Mouse (Mus musculus) limb, embryonic 12.5 days (tissue): ENCODE measurements around the gene 4930518I15Rik. TPM values are rescaled to one million over a fixed set of nuclear protein-coding genes. Genes with fewer than 3 reads are reported as not detected.
"Not testable (repeated sequence)": the region's sequence is repeated elsewhere in the genome, so short reads cannot be mapped to it uniquely, and the experiment has no call there.

Source experiments
- ATAC-seq: fragments of 200-750 bp; cut with Nextera tagmentation; 2 replicates; pipeline ENCODE4 v1.8.0; 2017; ENCODE audit warnings: low read depth, moderate TSS enrichment; ENCODE audit not compliant: insufficient number of reproducible peaks, insufficient read depth, low FRiP score, low TSS enrichment
- H3K27ac ChIP-seq: fragments of 300-500 bp; sonication (generic); 2 replicates; pipeline ENCODE4 v1.5.1; 2016; ENCODE audit warnings: mild to moderate bottlenecking, moderate library complexity
- H3K27me3 ChIP-seq: fragments of 300-500 bp; sonication (generic); 2 replicates; pipeline ENCODE4 v1.6.1; 2016; ENCODE audit warnings: mild to moderate bottlenecking, moderate library complexity
- H3K36me3 ChIP-seq: fragments of 300-500 bp; sonication (generic); 2 replicates; pipeline ENCODE4 v1.6.1; 2016; ENCODE audit warnings: mild to moderate bottlenecking, moderate library complexity
- H3K4me1 ChIP-seq: fragments of 300-500 bp; sonication (generic); replicated peaks from 2 replicates; pipeline ENCODE4 v1.6.1; 2016
- H3K4me2 ChIP-seq: fragments of 300-500 bp; sonication (generic); 2 replicates; pipeline ENCODE4 v1.6.1; 2016; ENCODE audit warnings: mild to moderate bottlenecking, moderate library complexity
- H3K4me3 ChIP-seq: fragments of 300-500 bp; sonication (generic); replicated peaks from 2 replicates; pipeline ENCODE4 v1.5.1; 2016; ENCODE audit warnings: mild to moderate bottlenecking
- H3K9ac ChIP-seq: fragments of 300-500 bp; sonication (generic); replicated peaks from 2 replicates; pipeline ENCODE4 v1.6.1; 2016; ENCODE audit warnings: mild to moderate bottlenecking, moderate library complexity
- H3K9me3 ChIP-seq: fragments of 300-500 bp; sonication (generic); 2 replicates; pipeline ENCODE4 v1.6.1; 2016; ENCODE audit warnings: mild to moderate bottlenecking, moderate library complexity
- WGBS: fragments of 180-500 bp; shearing (Covaris S2); methylation state at CpG from one replicate; pipeline ENCODE4 v1.1.7; 2016; 5-methylcytosine and 5-hydroxymethylcytosine counted together
- polyA plus RNA-seq: library from polyadenylated mRNA; unstranded; fragments of >200 nt; fragmentation: Nextera tagmentation; extraction: Ambion mirVana; gene quantifications from 2 replicates; pipeline ENCODE4 v1.2.1, GENCODE M21; 2016

4930518I15Rik gene
- polyA plus RNA-seq, 1 experiment from 2014 or later: 12.5 TPM

DNA sequence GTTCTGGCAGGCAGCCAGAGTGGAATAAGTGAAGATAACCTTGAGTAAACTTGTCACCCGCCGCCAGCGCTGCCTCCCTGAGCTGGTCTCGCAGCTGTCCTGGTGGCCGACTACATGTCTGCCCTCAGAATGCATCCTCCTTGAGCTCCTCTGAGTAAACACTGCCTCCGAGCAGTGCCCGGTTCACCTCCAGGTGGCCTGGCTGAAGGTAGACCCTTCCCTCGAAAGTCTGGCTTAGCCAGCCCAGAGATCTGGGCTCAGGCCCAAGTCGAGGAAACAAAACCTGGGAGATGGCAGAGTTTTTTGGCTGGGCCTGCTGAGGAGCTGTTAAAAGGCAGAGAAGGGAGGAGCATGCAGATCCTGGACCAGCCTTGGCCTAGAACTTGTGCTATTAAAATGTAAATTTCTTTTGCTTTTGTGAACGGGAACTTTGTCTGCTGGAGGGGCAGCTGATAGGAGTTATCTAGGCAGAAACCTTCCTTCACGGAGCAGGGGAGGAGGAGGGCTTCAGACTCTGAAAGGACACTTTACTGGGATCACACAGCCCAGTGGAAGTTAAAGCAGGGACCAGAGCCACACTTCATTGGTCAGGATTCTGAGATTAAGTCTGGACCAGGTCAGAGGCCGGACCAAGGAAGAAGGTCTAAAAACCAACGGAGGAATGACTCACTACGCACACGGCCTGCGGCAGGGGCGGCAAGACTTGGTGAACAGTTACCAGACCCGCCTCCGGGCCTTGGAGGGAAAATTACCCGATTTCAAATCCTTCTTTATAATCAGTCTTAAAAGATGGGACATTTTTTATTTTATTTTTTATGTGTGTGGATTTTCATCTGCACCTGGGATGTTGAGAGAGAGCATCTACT is 15.7 kb downstream of the 4930518I15Rik start:
- Histone ChIP-seq H3K9ac (peak overlapping the region; percentile 95), H3K36me3 (peaks cover 36% of the 10 kb centered on the region), H3K4me1 (peaks cover 62% of the 10 kb centered on the region), H3K27me3 (no peaks in the 10 kb centered on the region), H3K27ac (peak overlapping the region; percentile 97), H3K4me3 (peak overlapping the region; percentile 88), H3K9me3 (no peaks in the 10 kb centered on the region), H3K4me2 (peak overlapping the region; percentile 92)
- no peak for ATAC-seq
- WGBS: 2% methylated on average over 20 of the region's 20 CpGs

GRCm38 (mm10) chr2:156841028-156841840 is 16.5 kb downstream of the 4930518I15Rik start:
- Histone ChIP-seq H3K27me3 (no peaks in the 10 kb centered on the region), H3K9ac (peak overlapping the region; percentile 95), H3K4me3 (peak overlapping the region; percentile 88), H3K4me2 (peak overlapping the region; percentile 92), H3K9me3 (no peaks in the 10 kb centered on the region), H3K27ac (peak overlapping the region; percentile 97), H3K4me1 (peaks cover 59% of the 10 kb centered on the region), H3K36me3 (peaks cover 36% of the 10 kb centered on the region)
- ATAC-seq: peak; percentile 13; the same call in 1 of the 2 replicates
- under 1% methylated on average over 42 of the region's 42 CpGs for WGBS

DNA sequence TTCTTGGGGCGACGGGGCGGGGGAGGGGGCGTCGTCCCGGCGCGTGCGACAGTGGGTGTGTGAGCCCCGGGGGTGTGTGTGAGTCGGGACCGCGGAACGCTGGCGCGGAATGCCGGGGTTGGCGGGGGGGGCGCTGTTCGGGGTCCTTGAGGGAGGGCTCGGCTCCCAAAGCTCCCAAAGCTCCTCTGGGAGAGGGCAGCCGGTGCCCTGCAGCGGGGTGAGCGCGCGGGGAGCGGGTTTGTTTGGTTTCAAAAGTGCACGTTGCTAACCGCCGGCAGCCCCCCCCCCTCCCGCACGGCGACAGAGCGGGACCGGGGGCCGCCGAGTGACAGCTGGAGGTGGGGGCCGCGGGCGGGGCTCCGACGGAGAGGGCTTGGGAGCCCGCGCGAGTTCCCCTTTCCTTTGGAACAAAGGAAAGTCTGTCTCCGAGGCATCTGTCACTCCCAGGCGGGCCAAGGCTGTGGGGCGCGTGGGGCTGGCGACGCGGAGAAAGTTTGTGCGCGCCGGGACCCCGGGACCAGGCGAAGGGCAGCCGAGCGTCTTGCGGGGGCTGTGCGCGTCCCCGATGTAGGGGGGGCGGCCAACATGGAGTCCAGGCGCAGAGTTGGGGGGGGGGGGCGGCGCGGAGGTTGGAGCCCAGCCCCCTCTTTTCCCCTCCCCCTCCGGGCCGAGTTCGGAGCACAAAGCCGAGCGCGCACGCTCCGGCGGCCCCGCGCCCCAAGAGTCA is 17.3 kb downstream of the 4930518I15Rik start:
- H3K27me3 ChIP-seq: no peaks in the 10 kb centered on the region
- H3K9me3 ChIP-seq: no peaks in the 10 kb centered on the region
- peak overlapping the region; percentile 95 for H3K9ac ChIP-seq
- H3K4me3 ChIP-seq: peak overlapping the region; percentile 88
- H3K27ac ChIP-seq: peak overlapping the region; percentile 97
- under 1% methylated on average over 70 of the region's 79 CpGs for WGBS
- H3K36me3 ChIP-seq: peaks cover 36% of the 10 kb centered on the region
- H3K4me2 ChIP-seq: peak overlapping the region; percentile 92
- peak; percentile 19 for ATAC-seq
- H3K4me1 ChIP-seq: peaks cover 54% of the 10 kb centered on the region

GRCm38 (mm10) chr2:156839319-156840191 is 18.2 kb downstream of the 4930518I15Rik start, which contains the start of gene Tgif2:
Gene Tgif2, plus strand, starts transcription at chr2:156840007.
- Histone ChIP-seq H3K4me2 (peak within 1 kb of the TSS; percentile 92), H3K4me1 (peaks cover 45% of the 10 kb centered on the region), H3K27me3 (no peaks in the 10 kb centered on the region), H3K36me3 (peaks cover 36% of the 10 kb centered on the region), H3K4me3 (peak within 1 kb of the TSS; percentile 88), H3K27ac (peak within 1 kb of the TSS; percentile 97), H3K9ac (peak within 1 kb of the TSS; percentile 95), H3K9me3 (no peaks in the 10 kb centered on the region)
- under 1% methylated on average over 60 of the region's 61 CpGs for WGBS
- ATAC-seq: peak; percentile 87

GRCm38 (mm10) chr2:156838839-156839238 is 18.9 kb downstream of the 4930518I15Rik start:
- Histone ChIP-seq H3K4me2 (peak overlapping the region; percentile 92), H3K27me3 (no peaks in the 10 kb centered on the region), H3K9ac (peak overlapping the region; percentile 95; the same call in 1 of the 2 replicates), H3K9me3 (no peaks in the 10 kb centered on the region), H3K27ac (peak overlapping the region; percentile 97; the same call in 1 of the 2 replicates), H3K36me3 (peaks cover 37% of the 10 kb centered on the region), H3K4me1 (peaks cover 38% of the 10 kb centered on the region), H3K4me3 (peak overlapping the region; percentile 88)
- 65% methylated on average over 6 of the region's 6 CpGs for WGBS
- ATAC-seq: no peak

- Histone ChIP-seq H3K4me1 (peaks cover 12% of the 10 kb centered on the region), H3K4me3 (no peak overlapping the region), H3K36me3 (peaks cover 82% of the 10 kb centered on the region), H3K9me3 (peaks cover 35% of the 10 kb centered on the region), H3K4me2 (no peak overlapping the region), H3K27ac (no peak overlapping the region), H3K9ac (no peak overlapping the region), H3K27me3 (no peaks in the 10 kb centered on the region)
- no peak for ATAC-seq
- WGBS: 97% methylated on average over 11 of the region's 11 CpGs
These were observed 23.4 kb downstream of the 4930518I15Rik start for GRCm38 (mm10) chr2:156834336-156834735.

- not testable (repeated sequence) for H3K9me3 ChIP-seq, H3K4me3 ChIP-seq, H3K9ac ChIP-seq, H3K27ac ChIP-seq, ATAC-seq, H3K4me2 ChIP-seq, H3K4me1 ChIP-seq, H3K27me3 ChIP-seq
- WGBS: 90% methylated on average over 6 of the region's 6 CpGs
- H3K36me3 ChIP-seq: peaks cover 15% of the 10 kb centered on the region
These were observed 32.6 kb downstream of the 4930518I15Rik start for GRCm38 (mm10) chr2:156825128-156825527.

- Histone ChIP-seq H3K4me1 (peaks cover 29% of the 10 kb centered on the region), H3K27me3 (no peaks in the 10 kb centered on the region), H3K27ac (no peak overlapping the region), H3K4me3 (no peak overlapping the region), H3K36me3 (no peaks in the 10 kb centered on the region), H3K4me2 (no peak overlapping the region), H3K9ac (no peak overlapping the region), H3K9me3 (no peaks in the 10 kb centered on the region)
- ATAC-seq: no peak
- 42% methylated on average over 1 of the region's 1 CpGs for WGBS
These were observed 41.6 kb downstream of the 4930518I15Rik start for GRCm38 (mm10) chr2:156816116-156816515.

- WGBS: 52% methylated on average over 3 of the region's 3 CpGs
- H3K27ac ChIP-seq: peak overlapping the region; percentile 57; the same call in 1 of the 2 replicates
These were observed 42.3 kb downstream of the 4930518I15Rik start for GRCm38 (mm10) chr2:156815412-156815811.

DNA sequence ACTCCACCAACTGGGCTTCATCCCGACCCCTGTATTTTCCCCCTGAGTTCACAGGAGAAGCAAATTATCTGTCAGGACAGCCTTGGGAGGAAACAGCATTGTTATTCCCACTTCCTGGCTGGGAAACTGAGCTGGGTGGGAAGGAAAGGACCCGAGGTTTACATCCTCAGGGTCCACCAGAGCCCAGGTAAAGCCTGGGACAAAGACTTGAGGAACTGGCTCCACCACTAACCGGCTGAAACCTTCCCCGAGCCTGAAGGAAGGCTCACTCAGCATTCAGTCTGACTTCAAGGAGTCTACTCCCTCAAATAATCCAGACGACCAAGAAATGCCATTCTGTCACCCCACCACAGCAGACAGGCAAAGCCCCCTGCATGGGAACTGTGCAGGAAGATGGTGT is 42.9 kb downstream of the 4930518I15Rik start:
- Histone ChIP-seq H3K4me1 (peaks cover 29% of the 10 kb centered on the region), H3K9me3 (no peaks in the 10 kb centered on the region), H3K9ac (no peak overlapping the region), H3K4me3 (no peak overlapping the region), H3K27me3 (no peaks in the 10 kb centered on the region), H3K4me2 (0 out of 2 replicates have a peak overlapping the region, but pooled peaks have one; percentile 13), H3K36me3 (no peaks in the 10 kb centered on the region), H3K27ac (peak overlapping the region; percentile 57)
- WGBS: 22% methylated on average over 5 of the region's 5 CpGs
- no peak for ATAC-seq

More at GRCm38 (mm10) chr2:156815412-156815811, 42.3 kb downstream of the 4930518I15Rik start:
- Histone ChIP-seq H3K9me3 (no peaks in the 10 kb centered on the region), H3K4me2 (no peak overlapping the region), H3K4me1 (peaks cover 29% of the 10 kb centered on the region), H3K4me3 (no peak overlapping the region), H3K27me3 (no peaks in the 10 kb centered on the region), H3K9ac (no peak overlapping the region), H3K36me3 (no peaks in the 10 kb centered on the region)
- ATAC-seq: no peak
